Mouse (Mus musculus) embryonic facial prominence, embryonic 12.5 days (tissue): Measurements from ENCODE around the gene Plscr1. TPM values are rescaled to one million over a fixed set of nuclear protein-coding genes. Genes with fewer than 3 reads are reported as not detected.

Source experiments
- ATAC-seq: fragments of 200-750 bp; cut with Nextera tagmentation; 2 replicates; pipeline ENCODE4 v1.8.0; 2017; ENCODE audit not compliant: insufficient number of reproducible peaks, insufficient read depth, low FRiP score, low TSS enrichment
- H3K27ac ChIP-seq: fragments of 300-500 bp; sonication (generic); 2 replicates; pipeline ENCODE4 v1.5.1; 2016; ENCODE audit warnings: mild to moderate bottlenecking
- H3K27me3 ChIP-seq: fragments of 300-500 bp; sonication (generic); 2 replicates; pipeline ENCODE4 v1.6.1; 2016; ENCODE audit warnings: mild to moderate bottlenecking, moderate library complexity
- H3K36me3 ChIP-seq: fragments of 300-500 bp; sonication (generic); 2 replicates; pipeline ENCODE4 v1.6.1; 2016; ENCODE audit warnings: mild to moderate bottlenecking
- H3K4me1 ChIP-seq: fragments of 300-500 bp; sonication (generic); 2 replicates; pipeline ENCODE4 v1.6.1; 2016
- H3K4me2 ChIP-seq: fragments of 300-500 bp; sonication (generic); replicated peaks from 2 replicates; pipeline ENCODE4 v1.6.1; 2016; ENCODE audit warnings: mild to moderate bottlenecking, moderate library complexity
- H3K4me3 ChIP-seq: fragments of 300-500 bp; sonication (generic); 2 replicates; pipeline ENCODE4 v1.5.1; 2016; ENCODE audit warnings: mild to moderate bottlenecking
- H3K9ac ChIP-seq: fragments of 300-500 bp; sonication (generic); 2 replicates; pipeline ENCODE4 v1.6.1; 2016; ENCODE audit warnings: mild to moderate bottlenecking, moderate library complexity
- H3K9me3 ChIP-seq: fragments of 300-500 bp; sonication (generic); 2 replicates; pipeline ENCODE4 v1.6.1; 2016; ENCODE audit warnings: mild to moderate bottlenecking, moderate library complexity
- WGBS: fragments of 180-500 bp; shearing (Covaris S2); methylation state at CpG from one replicate; pipeline ENCODE4 v1.1.7; 2016; 5-methylcytosine and 5-hydroxymethylcytosine counted together
- polyA plus RNA-seq: library from polyadenylated mRNA; unstranded; fragments of >200 nt; fragmentation: Nextera tagmentation; extraction: Ambion mirVana; gene quantifications from 2 replicates; pipeline ENCODE4 v1.2.1, GENCODE M21; 2016

The Plscr1 gene
- polyA plus RNA-seq, 1 experiment from 2014 or later, result 31.5 TPM

DNA sequence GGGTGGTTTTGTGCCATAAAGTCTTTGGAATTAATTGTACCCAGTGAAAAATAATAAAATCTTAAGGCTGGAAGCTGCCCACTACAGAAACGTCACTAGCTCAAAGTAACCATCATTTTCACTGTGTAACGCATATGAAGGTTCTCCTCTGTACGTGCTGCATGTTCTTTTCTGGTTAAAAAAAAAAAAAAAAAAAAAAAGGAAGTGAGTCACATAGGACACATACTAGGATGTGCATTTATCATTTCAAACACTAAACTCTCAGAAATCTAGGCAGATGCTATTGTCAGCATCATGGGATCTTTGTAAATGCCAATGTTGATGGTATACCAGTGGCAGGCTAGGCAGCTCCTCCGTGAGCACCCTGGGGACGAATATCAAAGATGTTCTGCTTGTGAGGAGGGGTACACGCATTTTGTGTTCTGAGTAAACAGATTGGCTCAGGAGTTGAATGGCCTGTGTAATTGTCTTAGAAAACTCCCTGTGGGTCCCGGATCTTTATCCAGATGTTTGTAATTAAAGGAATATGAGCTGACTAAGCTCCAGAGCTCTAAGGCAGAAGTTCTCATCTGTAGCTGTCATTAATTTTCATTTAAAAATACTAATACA is 33.1 kb downstream of the Plscr1 start:
- Histone ChIP-seq H3K27me3 (no peaks in the 10 kb centered on the region), H3K4me2 (no peak overlapping the region), H3K4me1 (no peaks in the 10 kb centered on the region), H3K9me3 (no peaks in the 10 kb centered on the region), H3K36me3 (no peaks in the 10 kb centered on the region), H3K4me3 (no peak overlapping the region), H3K27ac (no peak overlapping the region), H3K9ac (no peak overlapping the region)
- no peak for ATAC-seq
- WGBS, result 17% methylated on average over 7 of the region's 7 CpGs

GRCm38 (mm10) chr9:92289675-92290074 is 40.1 kb downstream of the Plscr1 start:
- ATAC-seq, result no peak
- Histone ChIP-seq H3K27ac (no peak overlapping the region), H3K4me3 (no peak overlapping the region), H3K9me3 (no peaks in the 10 kb centered on the region), H3K27me3 (no peaks in the 10 kb centered on the region), H3K36me3 (no peaks in the 10 kb centered on the region), H3K4me1 (no peaks in the 10 kb centered on the region), H3K4me2 (no peak overlapping the region), H3K9ac (no peak overlapping the region)
- WGBS, result 82% methylated on average over 3 of the region's 3 CpGs

- no peaks in the 10 kb centered on the region for H3K27me3 ChIP-seq
- no peaks in the 10 kb centered on the region for H3K4me1 ChIP-seq
- no peak overlapping the region for H3K4me3 ChIP-seq
- ATAC-seq, result no peak
- no peak overlapping the region for H3K27ac ChIP-seq
- WGBS, result 59% methylated on average over 2 of the region's 2 CpGs
- no peaks in the 10 kb centered on the region for H3K9me3 ChIP-seq
- H3K9ac ChIP-seq, result no peak overlapping the region
- no peak overlapping the region for H3K4me2 ChIP-seq
- H3K36me3 ChIP-seq, result no peaks in the 10 kb centered on the region
These were observed 42.6 kb downstream of the Plscr1 start for GRCm38 (mm10) chr9:92292169-92292568.

GRCm38 (mm10) chr9:92292922-92293321 is 43.4 kb downstream of the Plscr1 start:
- H3K4me2 ChIP-seq, result no peak overlapping the region
- H3K27ac ChIP-seq, result no peak overlapping the region
- no peak for ATAC-seq
- no peaks in the 10 kb centered on the region for H3K9me3 ChIP-seq
- H3K27me3 ChIP-seq, result no peaks in the 10 kb centered on the region
- no peaks in the 10 kb centered on the region for H3K4me1 ChIP-seq
- no peaks in the 10 kb centered on the region for H3K36me3 ChIP-seq
- no peak overlapping the region for H3K9ac ChIP-seq
- 68% methylated on average over 3 of the region's 3 CpGs for WGBS
- no peak overlapping the region for H3K4me3 ChIP-seq

GRCm38 (mm10) chr9:92293560-92294548 is 44.3 kb downstream of the Plscr1 start:
- Histone ChIP-seq H3K27me3 (no peaks in the 10 kb centered on the region), H3K27ac (no peak overlapping the region), H3K9ac (no peak overlapping the region), H3K9me3 (no peaks in the 10 kb centered on the region), H3K4me3 (no peak overlapping the region), H3K36me3 (no peaks in the 10 kb centered on the region), H3K4me1 (no peaks in the 10 kb centered on the region), H3K4me2 (no peak overlapping the region)
- WGBS, result 82% methylated on average over 2 of the region's 2 CpGs
- no peak for ATAC-seq

GRCm38 (mm10) chr9:92298288-92298687 is 48.7 kb downstream of the Plscr1 start:
- ATAC-seq, result no peak

DNA sequence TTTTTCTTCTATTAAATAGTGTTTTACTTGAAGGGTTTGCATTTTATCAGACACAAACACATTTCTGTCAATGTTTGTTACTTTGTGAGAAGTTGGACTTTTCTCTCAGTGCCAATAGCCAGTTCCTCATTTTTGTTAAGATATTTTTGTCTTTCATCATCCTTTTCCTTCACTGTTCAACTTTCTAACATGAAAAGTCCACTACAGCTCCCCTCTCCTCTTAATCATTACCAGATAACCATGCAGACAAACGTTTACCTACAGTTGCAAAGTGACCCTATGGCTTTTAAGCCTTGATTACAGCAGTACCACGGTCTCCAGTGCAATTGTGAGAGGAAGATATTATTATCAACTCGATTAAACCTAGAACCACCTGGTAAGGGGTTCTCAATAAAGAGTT is 51.7 kb downstream of the Plscr1 start:
- WGBS, result 35% methylated on average over 3 of the region's 3 CpGs
- H3K27ac ChIP-seq, result no peak overlapping the region
- H3K4me2 ChIP-seq, result no peak overlapping the region
- no peaks in the 10 kb centered on the region for H3K27me3 ChIP-seq
- H3K36me3 ChIP-seq, result no peaks in the 10 kb centered on the region
- no peak overlapping the region for H3K4me3 ChIP-seq
- ATAC-seq, result no peak
- H3K4me1 ChIP-seq, result no peaks in the 10 kb centered on the region
- no peaks in the 10 kb centered on the region for H3K9me3 ChIP-seq
- no peak overlapping the region for H3K9ac ChIP-seq

More at GRCm38 (mm10) chr9:92298288-92298687, 48.7 kb downstream of the Plscr1 start:
- Histone ChIP-seq H3K27me3 (no peaks in the 10 kb centered on the region), H3K36me3 (no peaks in the 10 kb centered on the region), H3K4me1 (no peaks in the 10 kb centered on the region), H3K4me3 (no peak overlapping the region), H3K9ac (no peak overlapping the region), H3K27ac (no peak overlapping the region), H3K9me3 (no peaks in the 10 kb centered on the region), H3K4me2 (no peak overlapping the region)
- WGBS, result 66% methylated on average over 1 of the region's 1 CpGs

DNA sequence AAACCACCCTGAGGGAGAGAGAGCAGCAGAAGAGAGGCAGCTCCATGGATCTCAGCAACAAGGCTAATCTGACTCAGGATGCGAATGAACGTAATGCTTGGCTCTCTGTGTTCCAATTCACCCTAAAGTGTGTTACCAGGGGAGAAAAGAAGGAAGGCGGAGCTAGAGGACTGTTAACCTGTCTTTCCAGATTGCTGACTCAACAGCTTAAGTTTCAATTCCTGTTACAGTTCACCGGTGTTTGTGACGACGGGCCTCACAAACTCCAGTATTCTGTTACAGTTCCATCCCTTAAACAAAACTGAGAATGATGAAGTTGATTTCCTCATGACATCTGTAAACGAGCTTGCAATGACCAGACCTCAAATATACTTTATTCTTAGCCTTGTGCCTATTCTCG is 55.5 kb downstream of the Plscr1 start:
- Histone ChIP-seq H3K27me3 (no peaks in the 10 kb centered on the region), H3K4me1 (no peaks in the 10 kb centered on the region), H3K9ac (no peak overlapping the region), H3K36me3 (no peaks in the 10 kb centered on the region), H3K9me3 (no peaks in the 10 kb centered on the region), H3K4me2 (no peak overlapping the region), H3K4me3 (no peak overlapping the region), H3K27ac (no peak overlapping the region)
- ATAC-seq, result no peak
- 66% methylated on average over 8 of the region's 8 CpGs for WGBS

DNA sequence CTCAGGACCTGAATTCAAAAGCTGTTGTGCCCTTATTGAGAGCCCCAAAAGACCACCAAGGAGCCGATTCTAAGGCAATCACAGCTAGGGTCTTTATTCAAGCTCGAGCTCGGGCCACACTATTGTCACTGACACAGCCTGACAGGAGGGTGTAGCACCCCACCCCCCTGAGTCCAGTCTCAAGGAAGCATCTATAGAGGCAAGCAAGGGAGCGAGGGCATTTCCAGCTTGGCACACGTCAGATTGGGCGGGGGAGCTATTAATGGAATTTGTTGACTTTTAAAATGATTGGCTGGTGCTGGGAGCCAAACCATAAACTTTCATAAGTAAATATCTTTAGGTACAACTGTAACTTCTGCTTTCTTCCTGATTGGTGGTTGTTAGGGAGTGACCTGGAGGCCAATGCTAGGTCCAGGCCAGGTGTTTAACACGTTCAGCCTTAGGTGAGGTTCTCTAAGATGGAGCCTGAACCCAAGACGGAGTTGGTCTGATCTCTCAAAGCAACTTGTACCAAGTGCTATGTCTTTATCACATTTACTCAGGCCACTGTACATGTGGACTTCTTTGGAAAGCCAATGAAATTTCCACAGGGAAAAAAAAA is 56.2 kb downstream of the Plscr1 start:
- H3K4me2 ChIP-seq, result no peak overlapping the region
- no peaks in the 10 kb centered on the region for H3K4me1 ChIP-seq
- H3K4me3 ChIP-seq, result no peak overlapping the region
- H3K9ac ChIP-seq, result no peak overlapping the region
- H3K36me3 ChIP-seq, result no peaks in the 10 kb centered on the region
- H3K27me3 ChIP-seq, result no peaks in the 10 kb centered on the region
- 80% methylated on average over 8 of the region's 8 CpGs for WGBS
- H3K27ac ChIP-seq, result no peak overlapping the region
- H3K9me3 ChIP-seq, result no peaks in the 10 kb centered on the region
- ATAC-seq, result no peak

GRCm38 (mm10) chr9:92309077-92309476 is 59.5 kb downstream of the Plscr1 start, which contains the start of gene 1700057G04Rik:
Gene 1700057G04Rik (plus strand): TSS chr9:92309377.
- Histone ChIP-seq H3K4me3 (no peak within 1 kb of the TSS), H3K9ac (no peak within 1 kb of the TSS), H3K27me3 (no peaks in the 10 kb centered on the region), H3K9me3 (no peaks in the 10 kb centered on the region), H3K4me2 (no peak within 1 kb of the TSS), H3K27ac (no peak within 1 kb of the TSS), H3K36me3 (no peaks in the 10 kb centered on the region), H3K4me1 (no peaks in the 10 kb centered on the region)
- no peak for ATAC-seq
- 79% methylated on average over 1 of the region's 1 CpGs for WGBS

DNA sequence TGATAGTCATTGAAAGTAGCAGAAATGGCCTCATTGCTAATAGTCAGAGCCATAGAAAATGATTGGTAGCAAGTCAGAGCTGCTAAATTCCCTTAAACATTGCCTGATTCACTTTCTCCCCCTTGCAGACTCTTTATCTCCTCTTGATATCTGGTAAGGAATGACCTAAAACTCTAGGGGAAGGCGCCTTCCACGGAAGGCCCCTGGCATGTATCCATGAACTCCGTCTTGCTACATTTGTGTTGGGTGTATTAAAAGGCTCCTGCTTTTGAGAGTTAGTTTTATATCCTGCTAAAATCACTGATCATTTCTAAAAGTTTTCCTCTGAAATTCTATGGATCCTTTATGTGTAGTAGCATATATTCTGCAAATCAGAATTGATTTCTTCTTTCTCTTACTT is 67.2 kb downstream of the Plscr1 start:
- no peak for ATAC-seq
- Histone ChIP-seq H3K4me1 (no peaks in the 10 kb centered on the region), H3K4me2 (no peak overlapping the region), H3K4me3 (no peak overlapping the region), H3K27me3 (no peaks in the 10 kb centered on the region), H3K36me3 (no peaks in the 10 kb centered on the region), H3K9ac (no peak overlapping the region), H3K27ac (no peak overlapping the region), H3K9me3 (no peaks in the 10 kb centered on the region)
- 92% methylated on average over 3 of the region's 3 CpGs for WGBS
